Mouse (Mus musculus): ENCODE data around the gene Cyth1. TPM values are rescaled to one million over a fixed set of nuclear protein-coding genes. Genes with fewer than 3 reads are reported as not detected.

The Cyth1 gene
- 13.9 and 23.0 TPM in 2 replicates for polyA plus RNA-seq (2016; fragmentation: Nextera tagmentation; extraction: Ambion mirVana)

DNA sequence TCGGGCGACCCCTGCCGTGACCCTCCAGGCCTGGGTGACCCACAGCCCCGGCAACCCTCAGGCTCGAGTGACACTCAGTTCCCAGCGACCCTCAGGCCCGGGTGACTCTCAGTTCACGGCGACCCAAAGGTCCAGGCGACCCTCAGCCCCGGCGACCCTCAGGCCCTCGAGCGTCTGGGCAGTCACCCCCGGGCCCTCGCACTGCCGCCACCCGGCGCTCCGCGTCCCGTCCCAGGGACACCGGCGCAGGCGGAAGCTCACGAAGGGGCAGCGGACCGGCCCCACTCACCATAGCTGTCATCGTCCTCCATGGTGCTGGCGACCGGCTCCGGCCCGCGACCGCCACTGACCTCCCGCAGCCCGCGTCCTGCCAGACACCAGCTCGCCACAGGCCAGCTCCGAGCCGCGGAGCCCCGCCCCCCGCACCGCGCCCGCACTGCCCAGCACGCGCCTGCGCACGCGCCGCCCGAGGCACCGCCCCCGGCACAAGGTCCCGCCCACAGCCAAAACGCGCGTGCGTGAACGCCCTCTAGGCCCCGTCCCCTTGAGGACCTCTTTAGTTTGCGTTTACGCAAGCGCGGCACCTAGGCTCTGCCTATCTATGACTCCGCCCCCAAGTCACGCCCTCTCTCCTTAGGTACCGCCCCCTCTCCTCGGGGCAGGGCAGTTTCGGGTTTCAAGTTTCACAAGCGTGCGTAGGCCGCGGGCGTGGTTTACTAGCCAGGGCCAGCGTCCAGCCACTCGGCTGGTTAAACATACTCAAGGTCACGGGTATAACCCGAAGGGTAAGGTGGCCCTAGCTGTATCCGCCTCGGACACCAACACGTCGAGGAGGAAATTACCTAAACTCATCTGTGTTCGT is at the start of gene Cyth1:
Gene Cyth1, minus strand, starts transcription at position 443 of the 862 bp plus-strand sequence.
- peak within 1 kb of the TSS; percentile 79 for H3K4me3 ChIP-seq
- under 1% methylated on average over 86 of the region's 86 CpGs for WGBS
- DNase-seq (ENCODE audit: low spot score) = peak; percentile 99
- peaks cover 9% of the 10 kb centered on the region for H3K27me3 ChIP-seq (ENCODE audit: insufficient read depth, poor library complexity, severe bottlenecking)
- H3K4me1 ChIP-seq (replicated peaks) = peaks cover 33% of the 10 kb centered on the region
- H3K9me3 ChIP-seq = no peaks in the 10 kb centered on the region
- H3K27ac ChIP-seq = peak within 1 kb of the TSS; percentile 89
- H3K36me3 ChIP-seq = no peaks in the 10 kb centered on the region

DNA sequence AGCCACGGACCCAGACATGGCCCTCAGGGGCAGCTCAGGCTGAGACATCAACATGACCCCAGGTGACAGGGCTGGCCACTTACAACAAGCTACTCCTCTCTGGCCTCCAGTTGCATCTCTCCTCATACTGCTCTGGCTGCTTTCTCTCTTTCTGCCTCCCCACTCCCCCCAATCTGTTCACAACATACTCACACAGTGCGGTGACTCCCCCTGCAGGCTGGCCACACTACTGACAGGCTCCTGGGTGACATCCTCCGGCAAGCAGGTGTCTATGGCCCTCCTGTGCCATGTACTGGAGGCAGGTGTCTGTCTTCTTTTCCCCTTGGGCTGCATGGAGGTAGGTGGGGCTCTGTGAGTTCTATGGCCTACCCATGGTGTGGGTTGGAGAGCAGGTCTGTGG is 49.6 kb upstream of the Cyth1 start:
- Histone ChIP-seq H3K27me3 (ENCODE audit: insufficient read depth, poor library complexity, severe bottlenecking) (no peaks in the 10 kb centered on the region), H3K4me1 (replicated peaks) (no peaks in the 10 kb centered on the region), H3K36me3 (peaks cover 10% of the 10 kb centered on the region), H3K27ac (no peak overlapping the region), H3K4me3 (no peak overlapping the region), H3K9me3 (no peaks in the 10 kb centered on the region)
- no peak for DNase-seq (ENCODE audit: low spot score)
- WGBS = 75% methylated on average over 3 of the region's 3 CpGs

DNA sequence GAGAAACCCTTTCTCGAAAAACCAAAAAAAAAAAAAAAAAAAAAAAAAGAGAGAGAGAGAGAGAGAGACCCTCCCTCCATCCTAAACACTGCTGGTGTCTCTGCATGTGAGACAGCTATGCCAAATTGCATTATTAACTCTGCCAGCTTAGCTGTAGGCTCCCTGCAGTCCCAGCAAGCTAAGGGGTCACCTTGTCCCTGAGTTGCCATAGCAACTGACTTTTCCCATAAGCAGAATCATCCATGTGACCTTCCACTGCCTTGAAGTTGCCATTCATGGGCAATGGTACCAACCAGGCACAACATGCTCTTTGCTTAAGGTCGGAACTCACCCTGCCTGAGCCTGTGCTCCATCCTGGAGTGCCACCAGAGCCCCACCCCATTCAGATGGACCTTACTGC is 46.6 kb upstream of the Cyth1 start:
- Histone ChIP-seq H3K27ac (no peak overlapping the region), H3K9me3 (no peaks in the 10 kb centered on the region), H3K36me3 (no peaks in the 10 kb centered on the region), H3K27me3 (ENCODE audit: insufficient read depth, poor library complexity, severe bottlenecking) (no peaks in the 10 kb centered on the region), H3K4me3 (no peak overlapping the region), H3K4me1 (replicated peaks) (peaks cover 8% of the 10 kb centered on the region)
- 73% methylated on average over 2 of the region's 2 CpGs for WGBS
- no peak for DNase-seq (ENCODE audit: low spot score)

DNA sequence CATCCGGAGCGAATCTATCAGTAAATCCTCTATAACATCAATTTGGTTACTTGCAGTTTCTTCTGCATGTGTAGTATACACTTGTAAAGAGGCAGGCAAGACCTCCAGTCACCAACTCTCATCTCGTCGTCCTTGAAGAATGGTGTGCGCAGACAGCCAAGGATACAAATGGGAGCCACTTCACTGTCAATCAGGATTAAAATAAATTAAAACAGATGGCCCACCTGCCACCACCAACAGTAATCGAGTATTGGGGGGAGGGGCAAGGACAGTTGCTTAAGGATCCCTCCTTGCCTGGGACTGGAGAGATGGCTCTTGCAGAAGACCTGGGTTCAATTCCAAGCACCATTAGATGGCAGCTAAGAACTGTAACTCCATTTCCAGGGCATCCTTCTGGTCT is 44.3 kb upstream of the Cyth1 start:
- 74% methylated on average over 6 of the region's 6 CpGs for WGBS

DNA sequence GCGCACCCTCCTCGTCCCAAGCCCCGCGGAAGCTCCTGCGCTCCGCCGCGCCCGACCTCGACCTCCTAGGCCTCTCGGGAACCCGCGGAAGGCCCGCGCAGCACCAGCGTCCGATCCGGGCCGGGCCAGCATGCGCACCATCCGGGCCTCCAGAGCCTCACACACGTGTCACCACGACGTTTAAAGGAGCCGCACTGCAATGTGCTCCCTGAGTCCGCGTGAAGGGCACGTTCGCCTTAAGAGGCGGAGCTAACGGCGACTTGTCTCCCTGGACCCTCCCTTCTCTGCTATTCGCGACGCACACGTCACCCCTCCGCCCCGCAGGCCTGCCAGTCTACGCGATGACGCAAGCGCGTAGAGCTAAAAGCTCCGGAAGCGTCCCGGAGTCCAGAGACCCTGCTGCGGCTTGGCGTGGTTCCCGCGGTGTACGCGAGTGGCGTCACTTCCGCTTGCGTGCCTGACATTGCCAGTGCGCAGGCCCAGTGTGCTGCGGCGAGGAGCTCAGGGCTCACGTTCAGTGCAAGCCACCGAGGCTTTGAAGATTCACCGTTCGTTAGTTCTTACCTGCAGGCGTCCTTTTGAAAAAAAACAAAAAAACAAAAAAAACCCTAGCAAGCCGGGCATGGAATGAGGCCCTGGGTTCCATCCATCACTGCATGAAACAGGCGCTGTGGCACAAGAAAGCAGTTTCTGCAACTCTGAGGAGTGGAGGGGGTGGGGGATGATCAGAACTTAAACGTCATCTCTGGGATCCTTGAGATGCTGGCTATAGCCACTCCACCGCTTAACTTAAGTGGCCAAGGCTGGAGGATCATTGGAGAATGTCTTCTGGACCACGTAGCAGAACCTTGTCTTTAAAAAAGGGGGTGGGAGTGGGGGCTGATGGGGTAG is 41.9 kb upstream of the Cyth1 start, which contains the start of gene Usp36:
Gene Usp36, minus strand, starts transcription at position 246 of the 891 bp plus-strand sequence.
- peak; percentile 100 for DNase-seq (ENCODE audit: low spot score)
- Histone ChIP-seq H3K27me3 (ENCODE audit: insufficient read depth, poor library complexity, severe bottlenecking) (no peaks in the 10 kb centered on the region), H3K9me3 (no peaks in the 10 kb centered on the region), H3K36me3 (peaks cover 26% of the 10 kb centered on the region), H3K27ac (peak within 1 kb of the TSS; percentile 92), H3K4me3 (peak within 1 kb of the TSS; percentile 75), H3K4me1 (replicated peaks) (peaks cover 20% of the 10 kb centered on the region)
- under 1% methylated on average over 68 of the region's 68 CpGs for WGBS

More for the DNA sequence above, 44.3 kb upstream of the Cyth1 start:
- no peaks in the 10 kb centered on the region for H3K27me3 ChIP-seq (ENCODE audit: insufficient read depth, poor library complexity, severe bottlenecking)
- H3K4me3 ChIP-seq = no peak overlapping the region
- DNase-seq (ENCODE audit: low spot score) = no peak
- peaks cover 20% of the 10 kb centered on the region for H3K4me1 ChIP-seq (replicated peaks)
- H3K36me3 ChIP-seq = peaks cover 1% of the 10 kb centered on the region
- no peak overlapping the region for H3K27ac ChIP-seq
- H3K9me3 ChIP-seq = no peaks in the 10 kb centered on the region

DNA sequence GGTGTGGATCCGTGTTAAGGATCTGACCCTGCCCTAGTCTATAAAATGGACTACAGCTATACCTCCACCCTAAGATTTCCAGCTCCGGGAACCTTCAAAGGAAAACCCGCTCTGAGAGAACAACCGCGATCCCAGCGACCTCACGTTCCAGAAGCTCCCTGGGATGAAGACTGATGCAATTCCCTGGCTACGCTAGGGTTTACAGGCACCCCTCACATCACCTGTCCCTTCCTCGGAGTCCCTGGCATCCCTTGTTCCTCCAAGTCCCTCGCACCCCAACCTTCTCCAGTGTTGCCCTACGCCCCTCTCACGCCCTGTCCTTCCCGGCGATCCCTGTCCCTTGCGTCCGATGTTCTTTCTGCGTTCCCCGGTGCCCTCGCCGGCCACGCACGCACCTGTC is 41.2 kb upstream of the Cyth1 start:
- Histone ChIP-seq H3K27ac (peak overlapping the region; percentile 92), H3K36me3 (peaks cover 32% of the 10 kb centered on the region), H3K4me1 (replicated peaks) (peaks cover 20% of the 10 kb centered on the region), H3K27me3 (ENCODE audit: insufficient read depth, poor library complexity, severe bottlenecking) (no peaks in the 10 kb centered on the region), H3K9me3 (no peaks in the 10 kb centered on the region), H3K4me3 (peak overlapping the region; percentile 75)
- DNase-seq (ENCODE audit: low spot score) = no peak
- WGBS = under 1% methylated on average over 22 of the region's 22 CpGs

DNA sequence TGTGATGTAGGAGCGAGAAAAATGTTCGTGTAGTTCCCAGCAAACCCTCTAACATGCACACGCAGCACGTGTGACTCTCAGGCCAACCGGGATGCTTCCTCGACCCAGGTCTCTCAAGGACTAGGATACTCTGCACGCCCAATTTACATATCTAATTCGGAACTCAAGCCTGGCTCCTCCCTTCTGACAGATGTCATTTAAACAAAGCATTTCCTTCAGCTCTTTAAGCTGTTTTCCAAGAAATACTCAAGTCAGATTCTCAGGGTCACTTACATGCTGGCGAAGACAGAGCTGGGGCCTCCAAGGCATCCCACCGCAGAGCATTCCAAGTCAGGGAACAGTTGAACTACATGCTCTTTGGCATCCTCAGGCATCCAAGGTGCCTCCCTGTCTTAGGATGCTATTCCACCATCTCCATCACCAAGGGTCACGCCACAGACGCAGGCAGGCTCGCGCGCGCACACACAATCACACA is 40.7 kb upstream of the Cyth1 start:
- H3K4me1 ChIP-seq (replicated peaks) = peaks cover 20% of the 10 kb centered on the region
- 3% methylated on average over 16 of the region's 16 CpGs for WGBS
- peak overlapping the region; percentile 75 for H3K4me3 ChIP-seq
- peaks cover 37% of the 10 kb centered on the region for H3K36me3 ChIP-seq
- no peaks in the 10 kb centered on the region for H3K9me3 ChIP-seq
- DNase-seq (ENCODE audit: low spot score) = peak; percentile 26
- H3K27me3 ChIP-seq (ENCODE audit: insufficient read depth, poor library complexity, severe bottlenecking) = no peaks in the 10 kb centered on the region
- peak overlapping the region; percentile 92 for H3K27ac ChIP-seq

DNA sequence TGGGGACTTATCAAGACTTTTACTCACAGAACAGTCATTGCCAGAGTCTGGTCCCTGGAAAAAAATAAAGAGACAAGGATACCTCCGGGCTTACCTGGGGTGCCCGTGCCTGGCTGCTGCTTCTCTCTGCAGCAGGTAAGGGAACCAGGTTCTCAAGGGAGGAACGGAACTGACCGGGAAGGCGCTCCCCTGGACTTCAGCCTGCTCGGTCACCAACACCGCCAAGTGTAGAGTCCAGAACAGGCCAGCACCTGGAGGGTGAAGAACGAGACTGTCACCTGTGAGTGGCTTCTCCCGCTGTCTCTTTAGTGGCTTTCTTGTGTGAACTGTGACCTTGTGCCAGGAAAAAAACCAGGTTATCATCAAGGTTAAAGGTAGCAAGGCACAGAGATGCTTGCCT is 39.2 kb upstream of the Cyth1 start:
- Histone ChIP-seq H3K36me3 (peaks cover 52% of the 10 kb centered on the region), H3K4me3 (no peak overlapping the region), H3K9me3 (no peaks in the 10 kb centered on the region), H3K27me3 (ENCODE audit: insufficient read depth, poor library complexity, severe bottlenecking) (no peaks in the 10 kb centered on the region), H3K27ac (no peak overlapping the region), H3K4me1 (replicated peaks) (peaks cover 20% of the 10 kb centered on the region)
- 92% methylated on average over 9 of the region's 9 CpGs for WGBS
- DNase-seq (ENCODE audit: low spot score) = no peak

DNA sequence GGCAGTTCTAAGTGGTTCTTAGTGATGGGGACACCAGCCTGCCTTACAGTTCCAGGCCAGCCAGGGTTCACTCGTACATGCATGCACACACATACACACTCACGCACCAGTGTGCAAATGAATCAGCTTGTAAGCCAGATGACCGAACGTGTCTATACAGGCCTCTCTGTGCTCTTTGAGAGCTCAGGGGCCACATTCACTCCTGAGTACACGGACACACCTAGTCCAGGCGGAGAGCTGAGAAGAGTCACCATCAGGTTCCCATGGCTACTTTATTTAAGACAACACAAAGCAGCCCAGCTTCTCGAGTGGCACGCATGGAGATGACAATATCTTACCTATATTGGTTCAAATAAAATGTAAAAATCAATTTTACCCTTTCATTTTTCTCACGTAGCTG is 38.0 kb upstream of the Cyth1 start:
- Histone ChIP-seq H3K36me3 (peaks cover 64% of the 10 kb centered on the region), H3K27me3 (ENCODE audit: insufficient read depth, poor library complexity, severe bottlenecking) (no peaks in the 10 kb centered on the region), H3K9me3 (no peaks in the 10 kb centered on the region), H3K4me1 (replicated peaks) (peaks cover 20% of the 10 kb centered on the region), H3K4me3 (no peak overlapping the region), H3K27ac (no peak overlapping the region)
- no peak for DNase-seq (ENCODE audit: low spot score)
- 91% methylated on average over 9 of the region's 9 CpGs for WGBS

DNA sequence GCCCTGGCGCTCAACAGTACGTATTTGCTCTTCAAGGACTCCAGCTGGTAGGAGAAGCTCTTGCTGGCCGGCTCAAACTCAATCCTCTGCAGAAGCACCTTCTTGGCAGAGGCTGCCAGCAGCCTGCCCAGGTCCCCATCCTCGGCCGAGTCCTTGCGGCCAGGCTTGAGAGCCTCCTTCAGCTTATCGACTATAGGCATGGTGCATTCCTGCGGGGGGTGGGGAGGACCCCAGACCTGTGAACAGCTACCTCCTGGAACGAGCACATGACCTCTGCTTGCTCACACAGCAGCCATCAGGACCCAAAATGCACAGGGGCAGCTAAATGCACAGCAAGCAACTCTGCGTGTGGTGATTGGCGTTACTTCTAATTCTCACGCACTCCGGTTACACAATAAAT is 37.4 kb upstream of the Cyth1 start:
- 95% methylated on average over 13 of the region's 13 CpGs for WGBS

DNA sequence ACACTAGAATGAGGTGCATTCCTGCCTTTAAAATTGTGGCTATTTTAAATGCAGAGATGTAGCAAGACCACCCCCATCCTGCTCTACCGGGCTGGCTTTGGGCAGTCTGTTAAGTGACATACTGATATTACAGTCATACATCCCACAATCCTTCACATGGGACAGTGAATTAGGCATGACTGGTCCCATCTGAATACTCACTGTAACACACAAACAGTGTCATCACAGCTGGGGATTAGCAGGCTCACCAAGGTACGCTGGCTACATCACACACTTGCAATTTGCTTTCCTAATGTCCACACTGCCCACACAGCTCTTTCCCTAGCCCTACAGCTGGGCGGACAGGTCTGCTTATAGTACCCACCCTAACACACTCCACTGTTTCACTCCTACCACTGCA is 31.8 kb upstream of the Cyth1 start:
- Histone ChIP-seq H3K27ac (no peak overlapping the region), H3K36me3 (peaks cover 100% of the 10 kb centered on the region), H3K4me1 (replicated peaks) (no peaks in the 10 kb centered on the region), H3K27me3 (ENCODE audit: insufficient read depth, poor library complexity, severe bottlenecking) (no peaks in the 10 kb centered on the region), H3K9me3 (no peaks in the 10 kb centered on the region), H3K4me3 (no peak overlapping the region)
- 94% methylated on average over 3 of the region's 3 CpGs for WGBS
- DNase-seq (ENCODE audit: low spot score) = no peak

More for the DNA sequence above, 37.4 kb upstream of the Cyth1 start:
- no peaks in the 10 kb centered on the region for H3K9me3 ChIP-seq
- H3K27me3 ChIP-seq (ENCODE audit: insufficient read depth, poor library complexity, severe bottlenecking) = no peaks in the 10 kb centered on the region
- no peak for DNase-seq (ENCODE audit: low spot score)
- peaks cover 15% of the 10 kb centered on the region for H3K4me1 ChIP-seq (replicated peaks)
- no peak overlapping the region for H3K4me3 ChIP-seq
- H3K36me3 ChIP-seq = peaks cover 70% of the 10 kb centered on the region
- H3K27ac ChIP-seq = no peak overlapping the region

DNA sequence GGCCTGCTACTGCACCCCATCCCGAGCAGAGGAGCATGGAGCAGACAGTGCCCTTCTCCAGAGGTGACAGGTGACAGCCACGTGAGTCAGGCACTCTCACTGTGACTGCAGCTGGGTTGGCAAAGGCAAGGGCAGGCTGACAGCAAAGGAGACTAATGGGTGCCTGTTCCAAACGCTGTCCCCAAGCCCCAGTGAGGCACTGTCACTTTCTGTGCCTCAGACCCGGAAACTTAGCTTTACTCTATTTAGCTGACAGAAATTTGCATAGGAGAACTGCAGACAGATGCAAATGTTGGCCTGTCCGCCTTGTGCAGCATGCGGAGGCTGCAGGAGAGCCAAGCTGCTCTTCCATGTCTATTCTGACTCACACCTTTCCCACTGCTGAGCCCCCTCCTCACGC is 27.9 kb upstream of the Cyth1 start:
- H3K27ac ChIP-seq = no peak overlapping the region
- DNase-seq (ENCODE audit: low spot score) = no peak
- peaks cover 100% of the 10 kb centered on the region for H3K36me3 ChIP-seq
- H3K27me3 ChIP-seq (ENCODE audit: insufficient read depth, poor library complexity, severe bottlenecking) = no peaks in the 10 kb centered on the region
- no peaks in the 10 kb centered on the region for H3K4me1 ChIP-seq (replicated peaks)
- no peak overlapping the region for H3K4me3 ChIP-seq
- H3K9me3 ChIP-seq = no peaks in the 10 kb centered on the region
- 90% methylated on average over 7 of the region's 7 CpGs for WGBS
